Mouse (Mus musculus) brain, embryonic 14.5 days (tissue): ENCODE data around the gene Acr. TPM values are rescaled to one million over a fixed set of nuclear protein-coding genes. Genes with fewer than 3 reads are reported as not detected.

Experiments
- DNase-seq: peaks from one replicate; pipeline ENCODE4 v3.0.0-alpha.2; 2011; ENCODE audit warnings: low read depth
- CTCF ChIP-seq: fragments of 200-500 bp; IDR thresholded peaks from 2 replicates; pipeline ENCODE4 v1.5.1; 2012; ENCODE audit warnings: inconsistent platforms, mild to moderate bottlenecking, moderate library complexity, borderline replicate concordance; ENCODE audit not compliant: insufficient read depth, insufficient read length; ENCODE audit errors: extremely low read depth
- POLR2A ChIP-seq: fragments of 200-500 bp; IDR thresholded peaks from 2 replicates; pipeline ENCODE4 v1.6.1; 2012; ENCODE audit warnings: mild to moderate bottlenecking, inconsistent platforms, borderline replicate concordance; ENCODE audit not compliant: poor library complexity, insufficient read depth, insufficient read length, severe bottlenecking; ENCODE audit errors: extremely low read depth
- polyA plus RNA-seq: library from polyadenylated mRNA; depleted of rRNA; stranded (reverse); fragments of >200 nt; gene quantifications from 2 replicates; pipeline ENCODE4 v1.2.3, GENCODE M21; 2012; rRNA removed

The Acr gene
- polyA plus RNA-seq, result 9.4 and 9.7 TPM in 2 replicates

DNA sequence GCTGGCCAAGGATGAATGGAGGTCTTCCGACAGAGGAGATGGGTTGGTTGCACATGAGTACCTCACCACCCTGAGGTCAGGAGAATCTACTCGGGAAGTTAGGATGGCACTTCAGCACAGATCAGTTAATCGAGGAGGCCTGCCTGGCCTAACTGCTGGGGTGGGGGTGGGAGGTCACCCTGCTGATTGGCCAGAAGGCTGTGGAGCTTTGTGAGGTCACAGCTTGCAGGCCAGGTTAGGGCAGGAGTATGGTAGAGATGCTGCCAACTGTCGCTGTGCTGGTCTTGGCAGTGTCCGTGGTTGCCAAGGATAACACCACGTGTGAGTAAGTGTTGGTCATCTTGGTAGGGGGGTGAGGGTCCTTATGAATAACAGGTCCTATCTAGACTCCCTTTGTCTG lies at the start of gene Acr:
TSS of gene Acr (plus strand) at position 213 of the 400 bp plus-strand sequence.
- DNase-seq, result no peak
- TF ChIP-seq CTCF, result no peak
- TF ChIP-seq POLR2A, result no peak

DNA sequence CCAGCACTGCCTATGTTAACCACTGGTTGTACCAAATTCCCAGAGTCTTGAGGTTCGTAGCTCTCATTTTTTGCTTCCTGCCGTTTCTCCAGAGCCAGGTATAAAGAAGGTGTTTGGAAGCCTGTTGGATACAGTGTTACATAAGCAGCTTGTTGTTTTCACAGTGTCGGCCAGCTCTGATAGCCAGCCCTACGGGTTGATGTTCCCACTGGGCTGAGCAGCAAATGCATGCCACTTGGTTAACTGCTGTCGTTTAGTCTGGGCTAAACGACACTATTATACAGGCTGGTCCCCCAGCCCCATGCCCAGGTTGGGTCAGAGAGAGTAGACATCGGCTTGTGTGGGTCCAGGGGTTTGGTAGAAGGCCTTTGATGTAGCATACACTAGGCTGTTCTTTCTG lies 46.2 kb upstream of the Acr start:
- no peak for TF ChIP-seq POLR2A
- TF ChIP-seq CTCF, result no peak
- DNase-seq, result no peak

DNA sequence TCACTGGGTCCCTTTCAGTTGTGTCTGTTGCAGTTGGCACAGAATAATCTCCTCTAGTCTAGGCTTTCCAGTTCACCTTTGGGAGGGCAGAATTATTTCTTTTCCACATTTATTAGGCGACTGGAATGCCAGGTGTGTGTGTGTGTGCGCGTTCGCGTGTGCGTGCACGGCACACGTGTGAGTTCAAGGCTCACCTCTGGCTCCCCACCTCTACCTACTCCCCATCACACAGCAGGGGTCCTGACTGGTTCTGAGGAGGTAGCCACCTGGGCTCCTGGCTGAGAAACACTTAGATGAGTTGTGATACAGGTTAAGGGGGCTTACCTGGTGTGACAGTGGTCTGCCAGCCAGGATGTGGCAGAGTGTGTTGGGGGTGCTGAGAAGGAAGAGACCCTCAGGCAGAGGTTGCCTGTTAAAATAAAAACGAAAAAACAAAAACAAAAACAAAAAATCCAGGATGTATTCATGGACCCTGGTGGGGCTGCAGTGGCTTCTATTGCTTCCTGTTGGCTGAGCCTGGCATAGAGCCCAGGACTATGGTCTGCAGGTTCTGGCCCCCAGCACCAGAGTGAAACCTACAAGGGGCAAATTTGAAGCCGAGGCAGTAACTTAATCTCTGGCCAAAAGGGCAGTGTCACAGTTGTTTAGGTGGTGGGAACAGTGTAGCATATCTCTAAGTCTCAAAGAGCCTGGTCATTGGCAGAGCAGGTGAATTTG lies 45.4 kb upstream of the Acr start:
- no peak for DNase-seq
- no peak for TF ChIP-seq CTCF
- no peak for TF ChIP-seq POLR2A

DNA sequence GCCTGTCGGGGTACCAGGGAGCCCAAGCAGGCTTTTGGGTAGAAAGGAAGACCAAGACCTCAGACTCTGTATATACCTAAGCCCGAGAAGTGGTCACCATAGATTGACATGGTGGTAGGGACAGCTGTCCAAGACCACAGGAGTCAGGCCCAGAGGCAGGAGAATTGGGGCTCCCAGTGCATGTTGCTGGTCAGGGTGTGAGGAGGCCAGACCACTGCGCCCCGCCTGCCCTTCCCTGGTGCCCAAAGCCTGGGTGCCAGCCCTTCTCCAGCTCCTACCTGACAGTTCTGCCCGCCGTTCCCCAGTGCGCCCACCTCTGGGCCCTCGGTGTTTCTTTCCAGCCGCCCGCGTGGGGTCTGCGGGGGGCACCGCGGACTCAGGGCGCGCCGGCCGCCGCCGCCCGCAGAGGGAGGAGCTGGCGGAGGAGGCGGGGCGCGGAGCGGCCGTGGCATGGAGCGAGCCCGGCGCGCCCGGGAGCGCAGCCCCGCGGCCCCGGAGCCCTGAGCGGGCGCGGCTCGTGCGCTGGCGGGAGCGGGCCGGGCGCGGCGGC lies 44.8 kb upstream of the Acr start:
- TF ChIP-seq CTCF (no peak), POLR2A (no peak)
- no peak for DNase-seq

DNA sequence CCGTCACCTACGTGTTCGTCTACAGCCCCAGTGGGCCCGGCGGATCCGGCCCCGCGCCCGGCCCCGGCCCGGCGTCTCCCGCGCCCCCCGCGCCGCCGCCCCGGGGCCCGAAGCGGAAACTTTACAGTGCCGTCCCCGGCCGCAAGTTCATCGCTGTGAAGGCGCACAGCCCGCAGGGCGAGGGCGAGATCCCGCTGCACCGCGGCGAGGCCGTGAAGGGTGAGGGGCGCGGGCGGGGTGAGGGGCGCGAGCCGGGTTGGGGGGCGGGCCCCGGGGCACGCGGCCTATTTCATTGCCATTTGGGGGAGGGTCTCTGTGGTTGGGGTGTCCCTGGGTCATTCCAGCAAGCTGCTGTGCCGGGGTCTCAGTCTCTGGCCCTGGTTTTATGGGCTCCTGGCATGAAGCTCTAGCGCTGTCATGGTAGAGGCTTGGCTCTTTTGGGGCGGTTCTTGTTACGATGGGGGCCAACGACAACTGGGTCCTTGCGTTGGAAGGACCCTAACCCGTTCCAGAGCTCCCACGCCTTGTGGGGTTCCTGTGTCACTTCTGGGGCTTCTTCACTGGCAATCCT lies 44.0 kb upstream of the Acr start:
- TF ChIP-seq POLR2A, result no peak
- TF ChIP-seq CTCF, result no peak
- DNase-seq, result no peak

DNA sequence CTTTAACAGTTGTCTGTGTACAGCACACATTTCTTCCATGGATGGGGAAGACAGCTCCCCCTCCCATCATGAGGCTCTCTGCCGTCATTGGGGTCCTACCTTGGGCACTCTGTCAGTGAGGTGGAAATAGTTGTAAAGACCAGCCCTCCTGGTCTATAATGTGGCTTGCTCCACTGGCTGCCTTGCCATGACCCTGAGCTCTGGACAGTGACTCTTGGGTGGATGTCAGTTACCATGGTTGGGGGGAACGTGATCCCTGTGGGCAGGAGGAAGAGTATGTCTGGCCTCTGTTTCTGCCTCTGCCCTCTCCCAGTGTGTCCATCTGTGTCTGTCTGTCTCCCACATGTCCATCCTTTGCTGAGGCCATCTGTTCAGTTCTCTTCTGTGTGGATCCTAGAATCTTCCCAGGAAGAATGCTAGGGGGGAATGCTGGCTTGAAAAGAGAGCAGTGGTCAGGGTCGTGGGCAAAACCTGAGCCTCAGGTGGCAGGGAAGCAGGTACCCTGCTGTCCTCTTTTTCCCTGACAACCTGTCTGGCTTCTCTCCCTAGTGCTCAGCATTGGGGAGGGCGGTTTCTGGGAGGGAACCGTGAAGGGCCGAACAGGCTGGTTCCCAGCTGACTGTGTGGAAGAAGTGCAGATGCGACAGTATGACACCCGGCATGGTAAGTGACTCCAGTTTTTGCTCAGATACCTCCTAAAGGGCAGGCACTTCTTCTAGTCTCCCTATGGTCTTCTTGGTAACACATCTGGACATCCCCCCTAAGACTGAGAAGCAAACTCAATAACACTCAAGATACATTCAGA lies 43.3 kb upstream of the Acr start:
- no peak for DNase-seq
- TF ChIP-seq CTCF, result no peak
- TF ChIP-seq POLR2A, result no peak

DNA sequence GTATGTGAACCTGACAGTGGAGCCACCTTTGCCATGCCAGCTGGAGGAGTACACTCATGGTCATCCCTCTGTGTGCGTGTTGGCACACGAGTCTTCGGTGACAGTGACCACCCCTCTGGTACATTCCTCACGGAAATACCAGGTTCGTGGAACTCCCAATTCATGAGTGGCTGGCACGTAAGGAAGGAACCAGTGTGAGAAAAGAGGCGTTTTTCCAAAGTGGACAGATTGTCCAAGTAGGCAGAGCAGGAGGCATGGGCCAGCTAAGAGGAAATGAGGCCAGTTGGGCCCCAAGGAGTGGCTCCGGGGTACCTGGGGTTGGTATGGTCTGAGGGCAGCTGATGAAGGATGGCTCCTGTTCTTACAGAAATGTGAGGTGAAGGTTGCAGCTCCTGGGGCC lies 42.7 kb upstream of the Acr start:
- TF ChIP-seq POLR2A (no peak), CTCF (no peak)
- no peak for DNase-seq

DNA sequence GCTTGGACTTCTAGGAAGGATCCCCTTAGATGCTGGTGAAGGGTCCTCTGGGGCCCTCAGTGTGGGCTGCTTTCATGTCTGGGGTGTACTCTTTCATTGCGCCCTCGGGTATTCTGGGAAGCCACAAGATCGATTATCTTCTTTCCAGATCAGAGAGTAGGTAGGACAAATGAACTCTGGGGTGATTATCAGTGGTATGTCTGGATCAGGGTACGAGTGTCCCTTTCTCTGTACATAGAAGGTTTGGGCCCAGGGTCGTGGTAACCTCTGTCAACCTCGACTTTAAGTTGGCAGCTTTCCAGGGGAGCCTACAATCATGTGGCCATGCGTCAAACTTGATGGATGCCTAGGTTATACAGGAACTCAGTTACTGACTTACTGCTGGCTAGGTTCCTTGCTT lies 42.2 kb upstream of the Acr start:
- no peak for TF ChIP-seq CTCF
- TF ChIP-seq POLR2A, result no peak
- no peak for DNase-seq

DNA sequence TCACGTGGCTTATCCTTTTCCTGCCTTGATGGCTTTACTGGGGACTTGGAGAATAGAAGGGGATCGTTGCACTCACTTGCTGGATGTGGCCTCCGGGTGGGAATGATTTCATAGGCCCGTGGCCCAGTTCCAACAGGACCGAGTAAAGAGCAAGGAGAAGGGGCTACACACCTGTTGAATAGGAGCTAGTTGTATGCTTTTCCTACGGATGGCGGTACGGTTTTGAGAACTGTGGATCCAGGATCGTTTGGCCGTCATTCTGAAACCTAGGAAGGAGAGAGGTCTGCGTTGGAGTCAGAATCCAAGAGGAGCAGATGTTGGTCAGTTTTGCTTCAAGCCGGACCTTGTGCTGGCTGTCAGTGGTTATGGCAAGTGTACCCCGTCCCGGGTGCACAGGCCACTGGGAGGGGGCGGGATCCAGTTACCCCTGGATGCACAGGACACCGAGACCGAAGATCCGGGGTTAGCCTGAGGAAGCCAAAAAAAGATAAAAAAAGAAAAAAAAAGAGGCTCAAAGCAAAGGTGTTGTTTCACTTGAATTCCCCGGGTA lies 41.3 kb upstream of the Acr start:
- TF ChIP-seq POLR2A (no peak), CTCF (no peak)
- DNase-seq, result no peak

DNA sequence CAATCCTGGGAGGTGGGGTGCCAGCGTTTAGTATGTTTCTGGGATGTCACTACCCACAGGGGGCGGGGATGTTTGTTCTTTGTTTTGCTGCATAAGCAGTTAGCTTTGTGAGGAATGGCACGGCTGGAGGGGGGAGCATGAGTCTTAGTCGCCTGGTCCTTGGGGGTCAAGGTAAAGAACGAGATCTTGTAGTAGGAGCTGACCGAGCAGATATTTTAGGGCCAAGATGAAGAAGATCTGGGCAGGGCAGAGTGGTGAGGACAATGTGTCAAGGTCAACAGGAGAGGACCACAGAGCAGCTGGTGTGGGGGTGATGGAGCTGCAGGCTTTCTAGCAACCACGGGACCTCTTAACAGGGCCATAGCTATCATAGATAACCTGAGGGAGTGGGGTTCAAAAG lies 40.7 kb upstream of the Acr start:
- TF ChIP-seq POLR2A, result no peak
- TF ChIP-seq CTCF, result no peak
- DNase-seq, result no peak
